Mouse (Mus musculus): ENCODE data around the gene Sart3.

DNA sequence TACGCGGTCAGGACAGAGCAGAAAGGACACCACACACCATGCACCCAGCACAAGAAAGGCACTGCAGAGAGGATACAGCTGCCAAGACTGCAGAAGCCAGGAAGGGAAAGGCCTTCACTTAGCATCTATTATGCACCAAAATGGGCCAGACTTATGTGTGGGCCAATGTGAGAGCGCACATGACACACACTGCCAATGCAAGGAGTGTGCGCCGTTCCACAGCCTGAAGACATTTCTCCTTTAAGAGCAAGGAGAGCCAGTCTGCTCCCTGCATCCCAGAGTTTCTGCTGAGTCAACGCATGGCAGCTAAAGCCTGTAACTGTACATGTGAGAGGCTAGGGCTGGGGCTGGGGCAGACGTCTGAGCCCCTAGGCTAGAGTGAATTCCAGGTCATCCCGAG is 3.5 kb downstream of the Sart3 start:
- TF ChIP-seq CTCF (IDR thresholded peaks at IDR 0.05) (no peak), POLR2A (IDR thresholded peaks at IDR 0.05; ENCODE audit: insufficient read depth, low read depth, low read length) (no peak), EP300 (IDR thresholded peaks at IDR 0.05; ENCODE audit: insufficient read depth, low read depth, low read length) (no peak)
